Mouse (Mus musculus) neural tube, embryonic 11.5 days (tissue): ENCODE results near the gene Man2b2. TPM values are rescaled to one million over a fixed set of nuclear protein-coding genes. Genes with fewer than 3 reads are reported as not detected.
A peak's percentile ranks its signal among the peaks of the same experiment; 100 is the strongest.
"Not testable (repeated sequence)": the region's sequence is repeated elsewhere in the genome, so short reads cannot be mapped to it uniquely, and the experiment has no call there.

ENCODE experiments used
- ATAC-seq: fragments of 200-750 bp; cut with Nextera tagmentation; 2 replicates; pipeline ENCODE4 v1.8.0; 2017; ENCODE audit warnings: moderate number of reproducible peaks, mild to moderate bottlenecking, moderate TSS enrichment, moderate library complexity; ENCODE audit not compliant: insufficient read depth, low FRiP score, low TSS enrichment
- DNase-seq: peaks from one replicate; pipeline ENCODE4 v3.0.0-alpha.2; 2015; ENCODE audit warnings: low spot score
- H3K27ac ChIP-seq: fragments of 300-500 bp; sonication (generic); 2 replicates; pipeline ENCODE4 v1.5.1; 2014; ENCODE audit warnings: low read depth, mild to moderate bottlenecking, low read length
- H3K27me3 ChIP-seq: fragments of 300-500 bp; sonication (generic); 2 replicates; pipeline ENCODE4 v1.6.1; 2014; ENCODE audit warnings: mild to moderate bottlenecking, low read length, mixed read lengths; ENCODE audit not compliant: control insufficient read depth, insufficient read depth
- H3K36me3 ChIP-seq: fragments of 300-500 bp; sonication (generic); 2 replicates; pipeline ENCODE4 v1.6.1; 2014; ENCODE audit warnings: mild to moderate bottlenecking, low read length, moderate library complexity, mixed read lengths; ENCODE audit not compliant: control insufficient read depth, insufficient read depth
- H3K4me1 ChIP-seq: fragments of 300-500 bp; sonication (generic); 2 replicates; pipeline ENCODE4 v1.6.1; 2014; ENCODE audit warnings: low read length, mixed read lengths; ENCODE audit not compliant: control insufficient read depth, insufficient read depth
- H3K4me2 ChIP-seq: fragments of 300-500 bp; sonication (generic); 2 replicates; pipeline ENCODE4 v1.6.1; 2014; ENCODE audit warnings: low read depth, mild to moderate bottlenecking, moderate library complexity
- H3K4me3 ChIP-seq: fragments of 300-500 bp; sonication (generic); 2 replicates; pipeline ENCODE4 v1.5.1; 2014; ENCODE audit warnings: low read depth, low read length
- H3K9ac ChIP-seq: fragments of 300-500 bp; sonication (generic); 2 replicates; pipeline ENCODE4 v1.6.1; 2014; ENCODE audit warnings: mild to moderate bottlenecking, low read length
- H3K9me3 ChIP-seq: fragments of 300-500 bp; sonication (generic); 2 replicates; pipeline ENCODE4 v1.6.1; 2016; ENCODE audit warnings: low read length; ENCODE audit not compliant: control insufficient read depth
- WGBS: fragments of 180-500 bp; shearing (Covaris S2); extraction: QIAGEN DNeasy Blood & Tissue Kit; methylation state at CpG from one replicate; pipeline ENCODE4 v1.1.7; 2014; 5-methylcytosine and 5-hydroxymethylcytosine counted together
- polyA plus RNA-seq: library from polyadenylated mRNA; unstranded; fragments of >200 nt; fragmentation: Nextera tagmentation; extraction: Ambion mirVana; gene quantifications from 2 replicates; pipeline ENCODE4 v1.2.1, GENCODE M21; 2014

The Man2b2 gene
- polyA plus RNA-seq, 1 experiment from 2014 or later: 11.3 TPM

DNA sequence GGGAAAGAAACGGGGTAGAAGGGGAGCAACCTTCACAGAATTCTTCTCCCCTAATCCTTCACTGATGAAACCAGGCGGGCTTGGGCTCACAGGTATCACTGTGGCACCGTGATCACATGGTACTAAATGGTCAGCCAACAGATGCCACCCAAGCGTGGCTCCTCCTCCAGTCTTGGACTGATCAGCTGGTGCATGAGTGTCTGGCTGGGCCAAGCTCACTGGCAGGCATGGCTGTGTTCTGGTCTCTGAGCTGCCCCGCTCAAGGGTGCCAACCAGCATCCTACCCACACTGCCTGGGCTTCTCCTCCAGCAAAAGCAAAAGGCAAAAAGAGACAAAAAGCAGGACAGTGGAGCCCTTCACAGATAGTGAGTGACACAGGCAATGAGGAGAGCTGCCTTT, 10.7 kb downstream of the Man2b2 start:
- Histone ChIP-seq H3K4me3 (no peak overlapping the region), H3K36me3 (peaks cover 3% of the 10 kb centered on the region)

DNA sequence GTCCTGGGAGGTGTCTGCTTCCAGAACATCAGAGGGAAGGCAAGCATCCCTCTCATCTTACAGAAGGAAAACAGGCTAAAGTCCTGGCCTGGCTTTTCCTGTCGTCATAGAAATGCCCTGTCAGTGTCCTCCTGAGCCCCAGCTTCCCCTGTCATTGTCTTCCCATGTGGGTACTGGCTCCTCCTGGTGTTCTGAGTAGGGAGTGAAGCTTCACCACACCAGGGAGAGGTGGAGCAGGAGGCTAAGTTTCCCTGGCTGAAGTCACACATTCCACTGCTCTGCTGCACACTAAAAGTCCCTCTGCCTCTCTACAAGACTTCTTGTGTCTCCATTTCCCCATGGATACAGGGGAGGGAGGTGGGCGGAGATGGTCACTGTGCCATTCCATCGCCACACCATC, 12.7 kb downstream of the Man2b2 start:
- no peak overlapping the region for H3K9ac ChIP-seq
- no peak for ATAC-seq
- WGBS: 70% methylated on average over 3 of the region's 3 CpGs
- no peaks in the 10 kb centered on the region for H3K27me3 ChIP-seq
- no peak for DNase-seq
- H3K4me3 ChIP-seq: no peak overlapping the region
- H3K27ac ChIP-seq: no peak overlapping the region
- no peaks in the 10 kb centered on the region; the same call in 1 of the 2 replicates for H3K36me3 ChIP-seq
- H3K9me3 ChIP-seq: no peaks in the 10 kb centered on the region
- no peaks in the 10 kb centered on the region for H3K4me1 ChIP-seq
- no peak overlapping the region for H3K4me2 ChIP-seq

More for the DNA sequence above, 10.7 kb downstream of the Man2b2 start:
- WGBS: 89% methylated on average over 5 of the region's 5 CpGs
- no peak overlapping the region for H3K4me2 ChIP-seq
- ATAC-seq (no peak), DNase-seq (no peak)
- no peak overlapping the region for H3K27ac ChIP-seq
- no peaks in the 10 kb centered on the region for H3K9me3 ChIP-seq
- no peak overlapping the region for H3K9ac ChIP-seq
- H3K27me3 ChIP-seq: no peaks in the 10 kb centered on the region
- no peaks in the 10 kb centered on the region for H3K4me1 ChIP-seq

DNA sequence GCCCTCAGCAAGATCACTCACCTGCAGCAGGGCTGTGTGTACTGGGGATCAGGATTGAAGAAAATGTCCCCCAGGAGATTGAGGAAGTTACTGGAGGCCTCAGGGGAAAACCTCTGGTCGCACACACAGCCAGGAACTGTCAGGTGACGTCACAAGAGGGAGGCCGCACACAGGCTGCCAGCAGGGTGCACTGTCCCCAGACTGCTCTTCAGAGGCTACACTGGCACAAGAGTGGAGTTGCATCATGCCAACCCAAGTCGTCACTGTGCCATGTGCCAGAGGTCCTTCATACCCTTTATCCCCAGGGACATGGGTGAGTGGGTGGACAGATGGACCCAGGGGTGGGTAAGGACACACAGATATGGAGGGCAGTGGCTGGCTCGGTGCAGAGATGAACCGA, 15.9 kb downstream of the Man2b2 start:
- Histone ChIP-seq H3K27me3 (no peaks in the 10 kb centered on the region), H3K4me2 (no peak overlapping the region), H3K4me3 (no peak overlapping the region), H3K36me3 (no peaks in the 10 kb centered on the region), H3K9me3 (no peaks in the 10 kb centered on the region), H3K9ac (no peak overlapping the region), H3K27ac (no peak overlapping the region), H3K4me1 (no peaks in the 10 kb centered on the region)
- DNase-seq (no peak), ATAC-seq (no peak)
- WGBS: 81% methylated on average over 6 of the region's 6 CpGs

DNA sequence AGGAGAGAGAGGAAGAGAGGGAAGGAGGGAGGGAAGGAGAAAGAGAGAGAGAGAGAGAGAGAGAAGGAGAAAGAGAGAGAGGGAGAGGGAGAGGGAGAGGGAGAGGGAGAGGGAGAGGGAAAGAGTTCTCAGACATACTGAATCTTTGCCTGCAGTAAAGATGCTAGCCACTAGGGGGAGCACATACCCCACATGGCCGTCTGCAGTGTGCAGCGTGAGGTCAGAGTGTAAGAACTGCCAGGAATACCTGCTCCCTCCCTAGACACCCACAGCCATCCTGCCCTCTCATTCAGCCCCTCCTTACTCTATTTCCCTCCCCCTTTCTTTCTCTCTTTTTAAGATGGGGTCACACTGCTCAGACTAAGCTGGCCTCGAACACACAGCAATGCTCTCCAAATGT, 19.0 kb downstream of the Man2b2 start:
- no peaks in the 10 kb centered on the region; the same call in 1 of the 2 replicates for H3K36me3 ChIP-seq
- H3K9me3 ChIP-seq: no peaks in the 10 kb centered on the region
- H3K9ac ChIP-seq: no peak overlapping the region
- 29% methylated on average over 3 of the region's 3 CpGs for WGBS
- no peak overlapping the region for H3K4me2 ChIP-seq
- DNase-seq (peak; percentile 60), ATAC-seq (no peak)
- no peaks in the 10 kb centered on the region for H3K27me3 ChIP-seq
- no peaks in the 10 kb centered on the region for H3K4me1 ChIP-seq
- H3K4me3 ChIP-seq: no peak overlapping the region
- no peak overlapping the region for H3K27ac ChIP-seq

- DNase-seq (no peak), ATAC-seq (no peak)
- Histone ChIP-seq H3K4me2 (no peak overlapping the region), H3K27me3 (no peaks in the 10 kb centered on the region), H3K9me3 (no peaks in the 10 kb centered on the region), H3K9ac (no peak overlapping the region), H3K36me3 (no peaks in the 10 kb centered on the region; the same call in 1 of the 2 replicates), H3K4me1 (no peaks in the 10 kb centered on the region), H3K4me3 (no peak overlapping the region), H3K27ac (no peak overlapping the region)
- 87% methylated on average over 3 of the region's 3 CpGs for WGBS
Observed at GRCm38 (mm10) chr5:36810634-36811033, 19.8 kb downstream of the Man2b2 start.

GRCm38 (mm10) chr5:36809123-36809522, 21.3 kb downstream of the Man2b2 start:
- no peak for ATAC-seq
- 88% methylated on average over 7 of the region's 7 CpGs for WGBS

GRCm38 (mm10) chr5:36807106-36807505, 23.3 kb downstream of the Man2b2 start:
- Histone ChIP-seq H3K27me3 (no peaks in the 10 kb centered on the region), H3K9me3 (no peaks in the 10 kb centered on the region), H3K4me3 (no peak overlapping the region), H3K27ac (no peak overlapping the region), H3K36me3 (no peaks in the 10 kb centered on the region; the same call in 1 of the 2 replicates), H3K4me2 (no peak overlapping the region), H3K9ac (no peak overlapping the region), H3K4me1 (no peaks in the 10 kb centered on the region)
- ATAC-seq: no peak
- no peak for DNase-seq
- WGBS: 38% methylated on average over 5 of the region's 5 CpGs

More at GRCm38 (mm10) chr5:36809123-36809522, 21.3 kb downstream of the Man2b2 start:
- Histone ChIP-seq H3K4me3 (no peak overlapping the region), H3K36me3 (no peaks in the 10 kb centered on the region; the same call in 1 of the 2 replicates), H3K4me1 (no peaks in the 10 kb centered on the region), H3K9ac (no peak overlapping the region), H3K27ac (no peak overlapping the region), H3K4me2 (no peak overlapping the region), H3K9me3 (no peaks in the 10 kb centered on the region), H3K27me3 (no peaks in the 10 kb centered on the region)
- DNase-seq: no peak

- Histone ChIP-seq H3K9ac (no peak overlapping the region), H3K4me3 (no peak overlapping the region), H3K27me3 (no peaks in the 10 kb centered on the region), H3K4me1 (no peaks in the 10 kb centered on the region), H3K4me2 (peak overlapping the region; percentile 53), H3K36me3 (no peaks in the 10 kb centered on the region), H3K27ac (no peak overlapping the region), H3K9me3 (no peaks in the 10 kb centered on the region)
- no peak for DNase-seq
- 60% methylated on average over 8 of the region's 8 CpGs for WGBS
- no peak for ATAC-seq
Observed at GRCm38 (mm10) chr5:36797291-36797690, 33.2 kb downstream of the Man2b2 start.

- not testable (repeated sequence) for H3K27me3 ChIP-seq, H3K4me1 ChIP-seq, H3K9me3 ChIP-seq, H3K36me3 ChIP-seq
- under 1% methylated on average over 90 of the region's 90 CpGs for WGBS
- H3K4me3 ChIP-seq: peak within 1 kb of the TSS; percentile 69
- ATAC-seq: peak; percentile 74
- H3K9ac ChIP-seq: peak within 1 kb of the TSS; percentile 84
- DNase-seq: peak; percentile 96
- peak within 1 kb of the TSS; percentile 95 for H3K27ac ChIP-seq
- peak within 1 kb of the TSS; percentile 53 for H3K4me2 ChIP-seq
Observed at GRCm38 (mm10) chr5:36796296-36797014, 34.0 kb downstream of the Man2b2 start, which contains the start of gene Mrfap1. Gene Mrfap1, minus strand, starts transcription at chr5:36796772.
